Mouse (Mus musculus): ENCODE data around the gene Sypl.

GRCm38 (mm10) chr12:32955037-32955436 is 1.3 kb downstream of the Sypl start:
- TF ChIP-seq CTCF (IDR thresholded peaks at IDR 0.05; ENCODE audit: low read depth, low read length) (no peak), GATA1 (IDR thresholded peaks at IDR 0.05; ENCODE audit: borderline replicate concordance, low read length) (no peak), TAL1 (conservative IDR thresholded peaks at IDR 0.05; ENCODE audit: low read depth, low read length) (no peak)

Measured in G1E (cell line).